Mouse (Mus musculus) embryonic facial prominence, embryonic 14.5 days (tissue): ENCODE results near the gene Yes1. TPM values are rescaled to one million over a fixed set of nuclear protein-coding genes. Genes with fewer than 3 reads are reported as not detected.

Experiments
- ATAC-seq: fragments of 200-750 bp; cut with Nextera tagmentation; 2 replicates; pipeline ENCODE4 v1.8.0; 2017; ENCODE audit warnings: low read depth, moderate number of reproducible peaks, moderate TSS enrichment
- DNase-seq: peaks from one replicate; pipeline ENCODE4 v3.0.0-alpha.2; 2015; ENCODE audit warnings: low spot score
- H3K27ac ChIP-seq: fragments of 300-500 bp; sonication (generic); replicated peaks from 2 replicates; pipeline ENCODE4 v1.5.1; 2014; ENCODE audit warnings: low read depth, mild to moderate bottlenecking, low read length, moderate library complexity
- H3K27me3 ChIP-seq: fragments of 300-500 bp; sonication (generic); replicated peaks from 2 replicates; pipeline ENCODE4 v1.6.1; 2014; ENCODE audit warnings: low read length; ENCODE audit not compliant: control insufficient read depth, insufficient read depth
- H3K36me3 ChIP-seq: fragments of 300-500 bp; sonication (generic); 2 replicates; pipeline ENCODE4 v1.6.1; 2014; ENCODE audit warnings: low read length, mixed read lengths; ENCODE audit not compliant: control insufficient read depth, insufficient read depth
- H3K4me1 ChIP-seq: fragments of 300-500 bp; sonication (generic); 2 replicates; pipeline ENCODE4 v1.6.1; 2014; ENCODE audit warnings: antibody characterized with exemption, low read length; ENCODE audit not compliant: control insufficient read depth, insufficient read depth
- H3K4me2 ChIP-seq: fragments of 300-500 bp; sonication (generic); 2 replicates; pipeline ENCODE4 v1.6.1; 2014; ENCODE audit warnings: low read depth, mild to moderate bottlenecking, low read length, moderate library complexity, mixed read lengths
- H3K4me3 ChIP-seq: fragments of 300-500 bp; sonication (generic); 2 replicates; pipeline ENCODE4 v1.5.1; 2014; ENCODE audit warnings: low read depth, mild to moderate bottlenecking, low read length
- H3K9ac ChIP-seq: fragments of 300-500 bp; sonication (generic); 2 replicates; pipeline ENCODE4 v1.6.1; 2014; ENCODE audit warnings: low read depth, mild to moderate bottlenecking, low read length, moderate library complexity, mixed read lengths
- H3K9me3 ChIP-seq: fragments of 300-500 bp; sonication (generic); 2 replicates; pipeline ENCODE4 v1.6.1; 2016; ENCODE audit warnings: low read length; ENCODE audit not compliant: control insufficient read depth
- WGBS: fragments of 180-500 bp; shearing (Covaris S2); extraction: QIAGEN DNeasy Blood & Tissue Kit; methylation state at CpG from one replicate; pipeline ENCODE4 v1.1.7; 2014; 5-methylcytosine and 5-hydroxymethylcytosine counted together
- polyA plus RNA-seq: library from polyadenylated mRNA; unstranded; fragments of >200 nt; fragmentation: Nextera tagmentation; extraction: Ambion mirVana; gene quantifications from 2 replicates; pipeline ENCODE4 v1.2.1, GENCODE M21; 2014

Gene Yes1
- polyA plus RNA-seq, result 31.5 and 32.2 TPM in 2 replicates

DNA sequence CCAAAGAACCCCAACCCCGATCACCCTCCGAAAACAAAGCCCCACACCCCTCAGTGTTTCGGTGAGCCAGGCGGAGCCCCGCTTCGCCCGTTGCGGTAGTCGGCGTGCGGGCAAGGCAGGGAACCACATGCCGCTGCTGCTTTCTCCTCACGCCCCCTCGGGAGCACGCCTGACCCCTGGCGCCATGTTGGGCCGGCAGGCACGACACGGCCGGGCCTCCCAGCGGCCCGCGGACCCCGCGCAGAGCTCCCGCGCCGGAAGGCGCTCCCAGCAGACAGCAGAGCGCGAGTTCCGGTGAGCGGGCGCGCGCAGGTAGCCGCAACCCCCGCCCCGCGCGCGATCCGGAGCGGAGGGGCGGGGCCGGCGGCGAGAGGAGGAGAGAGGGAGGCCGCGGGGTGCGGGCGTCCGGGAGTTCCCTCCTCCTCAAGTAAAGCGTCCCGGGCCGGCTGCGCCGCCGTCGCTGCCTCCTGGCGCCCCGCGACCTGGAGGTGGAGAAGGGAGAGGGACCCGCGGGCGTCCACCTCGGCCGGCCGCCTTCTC lies at the start of gene Yes1:
Gene Yes1, plus strand, starts transcription at position 371 of the 540 bp plus-strand sequence.
- Histone ChIP-seq H3K27ac (peak within 1 kb of the TSS; percentile 89), H3K9ac (peak within 1 kb of the TSS; percentile 93), H3K4me1 (0 out of 2 replicates have a peak, but pooled peaks cover 8% of the 10 kb centered on the region), H3K4me2 (peak within 1 kb of the TSS; percentile 68), H3K9me3 (no peaks in the 10 kb centered on the region), H3K27me3 (no peaks in the 10 kb centered on the region), H3K36me3 (no peaks in the 10 kb centered on the region), H3K4me3 (peak within 1 kb of the TSS; percentile 66)
- peak; percentile 96 for ATAC-seq
- 0% methylated on average over 22 of the region's 69 CpGs for WGBS
- DNase-seq, result peak; percentile 93

- H3K9me3 ChIP-seq, result no peaks in the 10 kb centered on the region
- no peak for ATAC-seq
These were observed 46.3 kb upstream of the Yes1 start for GRCm38 (mm10) chr5:32564697-32565096.

GRCm38 (mm10) chr5:32571802-32572201 lies 39.2 kb upstream of the Yes1 start:
- WGBS, result 67% methylated on average over 5 of the region's 5 CpGs
- no peak overlapping the region for H3K9ac ChIP-seq
- no peaks in the 10 kb centered on the region for H3K4me1 ChIP-seq
- no peaks in the 10 kb centered on the region for H3K9me3 ChIP-seq
- no peak for DNase-seq
- ATAC-seq, result no peak
- no peak overlapping the region for H3K4me2 ChIP-seq
- H3K27ac ChIP-seq, result no peak overlapping the region
- no peaks in the 10 kb centered on the region for H3K27me3 ChIP-seq
- H3K36me3 ChIP-seq, result no peaks in the 10 kb centered on the region
- no peak overlapping the region for H3K4me3 ChIP-seq

More at GRCm38 (mm10) chr5:32564697-32565096, 46.3 kb upstream of the Yes1 start:
- H3K9ac ChIP-seq, result no peak overlapping the region
- WGBS, result 78% methylated on average over 1 of the region's 1 CpGs
- no peaks in the 10 kb centered on the region for H3K27me3 ChIP-seq
- no peak overlapping the region for H3K4me2 ChIP-seq
- H3K27ac ChIP-seq, result no peak overlapping the region
- no peaks in the 10 kb centered on the region for H3K36me3 ChIP-seq
- H3K4me3 ChIP-seq, result no peak overlapping the region
- DNase-seq, result no peak
- H3K4me1 ChIP-seq, result no peaks in the 10 kb centered on the region

- H3K9me3 ChIP-seq, result no peaks in the 10 kb centered on the region
- WGBS, result 13% methylated on average over 5 of the region's 5 CpGs
- H3K4me2 ChIP-seq, result no peak overlapping the region
- no peaks in the 10 kb centered on the region for H3K36me3 ChIP-seq
- H3K4me3 ChIP-seq, result no peak overlapping the region
- no peak overlapping the region for H3K27ac ChIP-seq
- DNase-seq (peak; percentile 73), ATAC-seq (no peak)
- no peak overlapping the region for H3K9ac ChIP-seq
- no peaks in the 10 kb centered on the region for H3K4me1 ChIP-seq
- no peaks in the 10 kb centered on the region for H3K27me3 ChIP-seq
These were observed 22.8 kb upstream of the Yes1 start for GRCm38 (mm10) chr5:32588136-32588535.

GRCm38 (mm10) chr5:32593793-32594192 lies 17.2 kb upstream of the Yes1 start:
- Histone ChIP-seq H3K4me2 (no peak overlapping the region), H3K4me1 (no peaks in the 10 kb centered on the region), H3K27ac (no peak overlapping the region), H3K9me3 (no peaks in the 10 kb centered on the region), H3K36me3 (no peaks in the 10 kb centered on the region), H3K4me3 (no peak overlapping the region), H3K27me3 (no peaks in the 10 kb centered on the region), H3K9ac (no peak overlapping the region)
- no peak for ATAC-seq
- 20% methylated on average over 4 of the region's 4 CpGs for WGBS
- peak; percentile 27 for DNase-seq

DNA sequence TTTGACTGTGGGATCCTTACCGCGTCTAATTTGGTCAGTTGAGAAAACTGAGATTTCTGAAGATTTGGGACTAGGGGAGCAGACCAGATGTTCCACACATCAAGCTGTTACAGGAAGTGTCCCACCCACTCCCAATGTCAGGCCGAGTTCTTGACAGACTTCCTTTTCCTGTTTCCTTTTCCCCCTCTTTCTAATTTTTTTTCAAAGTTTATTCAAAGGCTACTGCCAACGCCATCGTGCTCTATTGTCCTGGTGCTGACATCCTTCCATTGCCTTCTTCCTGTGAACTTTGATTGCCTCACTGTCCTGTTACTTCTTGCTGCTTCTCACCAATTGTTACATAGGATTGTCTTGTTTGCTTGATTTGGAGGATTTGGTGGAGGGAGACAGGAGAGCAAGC lies 16.6 kb upstream of the Yes1 start:
- no peaks in the 10 kb centered on the region for H3K9me3 ChIP-seq
- no peak overlapping the region for H3K4me2 ChIP-seq
- 66% methylated on average over 5 of the region's 5 CpGs for WGBS
- H3K4me3 ChIP-seq, result no peak overlapping the region
- H3K4me1 ChIP-seq, result no peaks in the 10 kb centered on the region
- DNase-seq (no peak), ATAC-seq (no peak)
- no peak overlapping the region for H3K27ac ChIP-seq
- H3K27me3 ChIP-seq, result no peaks in the 10 kb centered on the region
- no peaks in the 10 kb centered on the region for H3K36me3 ChIP-seq
- H3K9ac ChIP-seq, result no peak overlapping the region

DNA sequence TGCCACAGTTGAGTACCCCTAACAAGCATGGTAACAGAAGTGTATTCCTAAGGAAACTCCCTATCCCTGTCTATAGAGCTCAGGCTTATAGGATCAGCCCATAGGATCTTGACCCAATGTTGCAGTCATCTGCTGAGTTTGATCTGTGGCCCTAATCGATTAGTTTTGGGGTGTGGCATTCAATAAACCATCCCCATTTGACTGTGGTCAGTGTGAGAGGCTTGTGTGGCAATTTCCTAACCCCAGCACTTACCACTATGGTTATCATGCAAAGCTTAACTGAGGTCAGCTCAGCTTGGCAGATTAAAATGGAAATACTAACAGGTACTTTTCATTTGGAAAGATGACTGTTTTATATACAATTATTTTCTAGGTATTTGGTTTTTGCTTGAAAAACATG lies 5.1 kb upstream of the Yes1 start:
- H3K4me3 ChIP-seq, result no peak overlapping the region
- no peak for DNase-seq
- WGBS, result 87% methylated on average over 1 of the region's 1 CpGs
- H3K27ac ChIP-seq, result no peak overlapping the region
- no peaks in the 10 kb centered on the region for H3K9me3 ChIP-seq
- H3K4me2 ChIP-seq, result no peak overlapping the region
- no peaks in the 10 kb centered on the region for H3K36me3 ChIP-seq
- H3K9ac ChIP-seq, result no peak overlapping the region
- ATAC-seq, result no peak
- H3K4me1 ChIP-seq, result no peaks in the 10 kb centered on the region
- no peaks in the 10 kb centered on the region for H3K27me3 ChIP-seq

GRCm38 (mm10) chr5:32607776-32608355 lies 3.1 kb upstream of the Yes1 start:
- H3K9me3 ChIP-seq, result no peaks in the 10 kb centered on the region
- H3K36me3 ChIP-seq, result no peaks in the 10 kb centered on the region
- H3K4me3 ChIP-seq, result no peak overlapping the region
- DNase-seq, result peak; percentile 9
- WGBS, result 37% methylated on average over 2 of the region's 2 CpGs
- no peak overlapping the region for H3K4me2 ChIP-seq
- peak overlapping the region; percentile 33 for H3K27ac ChIP-seq
- H3K9ac ChIP-seq, result no peak overlapping the region
- H3K27me3 ChIP-seq, result no peaks in the 10 kb centered on the region
- no peak for ATAC-seq
- H3K4me1 ChIP-seq, result no peaks in the 10 kb centered on the region

DNA sequence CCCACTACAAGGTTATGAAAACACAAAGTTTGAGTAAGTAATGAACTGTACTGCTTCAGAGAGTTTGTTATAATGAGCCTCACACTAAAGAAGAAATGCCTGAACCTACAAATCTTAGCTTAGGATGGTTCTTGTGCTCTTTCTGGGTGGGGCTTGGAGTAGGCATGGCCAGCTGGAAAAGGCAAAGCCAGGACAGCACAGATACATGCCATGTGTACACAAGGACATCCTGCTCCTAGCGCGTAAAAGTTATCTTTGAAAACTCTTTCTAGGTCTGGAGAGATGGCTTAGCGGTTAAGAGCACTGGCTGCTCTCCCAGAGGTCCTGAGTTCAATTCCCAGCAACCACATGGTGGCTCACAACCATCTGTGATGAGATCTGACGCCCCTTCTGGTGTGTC lies 2.5 kb upstream of the Yes1 start:
- DNase-seq, result no peak
- Histone ChIP-seq H3K4me2 (no peak overlapping the region), H3K4me1 (no peaks in the 10 kb centered on the region), H3K36me3 (no peaks in the 10 kb centered on the region), H3K9me3 (no peaks in the 10 kb centered on the region), H3K4me3 (no peak overlapping the region), H3K9ac (no peak overlapping the region), H3K27me3 (no peaks in the 10 kb centered on the region), H3K27ac (peak overlapping the region; percentile 33; the same call in 1 of the 2 replicates)
- WGBS, result 87% methylated on average over 4 of the region's 4 CpGs
- no peak for ATAC-seq
